Mouse (Mus musculus) forebrain, postnatal 0 days (tissue): ENCODE measurements at regions not wholly inside any gene's neighbourhood (a gene's known extent, or its start where the extent isn't known, plus 50 kb on each side); places are given as distances from the start of the nearest gene placed in this dataset.

ENCODE experiments used
- ATAC-seq: fragments of 200-750 bp; cut with Nextera tagmentation; 2 replicates; pipeline ENCODE4 v1.8.0; 2017; ENCODE audit warnings: mild to moderate bottlenecking, moderate library complexity
- DNase-seq: peaks from one replicate; pipeline ENCODE4 v3.0.0-alpha.2; 2015
- H3K27ac ChIP-seq: fragments of 300-500 bp; sonication (generic); 2 replicates; pipeline ENCODE4 v1.5.1; 2014; ENCODE audit warnings: low read depth, mild to moderate bottlenecking, antibody characterized with exemption, low read length, moderate library complexity, mixed read lengths
- H3K27me3 ChIP-seq: fragments of 300-500 bp; sonication (generic); 2 replicates; pipeline ENCODE4 v1.6.1; 2014; ENCODE audit warnings: mild to moderate bottlenecking, low read length, mixed read lengths; ENCODE audit not compliant: insufficient read depth
- H3K36me3 ChIP-seq: fragments of 300-500 bp; sonication (generic); 2 replicates; pipeline ENCODE4 v1.6.1; 2014; ENCODE audit warnings: mild to moderate bottlenecking, moderate library complexity; ENCODE audit not compliant: insufficient read depth
- H3K4me1 ChIP-seq: fragments of 300-500 bp; sonication (generic); 2 replicates; pipeline ENCODE4 v1.6.1; 2014; ENCODE audit warnings: antibody characterized with exemption; ENCODE audit not compliant: insufficient read depth
- H3K4me2 ChIP-seq: fragments of 300-500 bp; sonication (generic); 2 replicates; pipeline ENCODE4 v1.6.1; 2014; ENCODE audit warnings: low read depth, mild to moderate bottlenecking, moderate library complexity
- H3K4me3 ChIP-seq: fragments of 300-500 bp; sonication (generic); 2 replicates; pipeline ENCODE4 v1.5.1; 2014; ENCODE audit warnings: low read depth, low read length, mixed read lengths
- H3K9ac ChIP-seq: fragments of 300-500 bp; sonication (generic); 2 replicates; pipeline ENCODE4 v1.6.1; 2014; ENCODE audit warnings: mild to moderate bottlenecking
- H3K9me3 ChIP-seq: fragments of 300-500 bp; sonication (generic); 2 replicates; pipeline ENCODE4 v1.6.1; 2016; ENCODE audit warnings: low read length
- CTCF ChIP-seq: sonication (generic); IDR thresholded peaks from 2 replicates; pipeline ENCODE4 v1.5.1; 2016; ENCODE audit warnings: antibody characterized with exemption, control low read depth, low read depth
- WGBS: fragments of 180-500 bp; shearing (Covaris S2); extraction: QIAGEN DNeasy Blood & Tissue Kit; methylation state at CpG from one replicate; pipeline ENCODE4 v1.1.7; 2014; 5-methylcytosine and 5-hydroxymethylcytosine counted together

GRCm38 (mm10) chr5:106557733-106558132 lies 51.2 kb upstream of the Gm17304 start:
- no peak for DNase-seq
- Histone ChIP-seq H3K4me2 (no peak overlapping the region), H3K9me3 (no peaks in the 10 kb centered on the region), H3K27me3 (peaks cover 52% of the 10 kb centered on the region), H3K27ac (no peak overlapping the region), H3K36me3 (no peaks in the 10 kb centered on the region), H3K4me3 (no peak overlapping the region), H3K4me1 (peaks cover 5% of the 10 kb centered on the region), H3K9ac (no peak overlapping the region)
- 23% methylated on average over 11 of the region's 11 CpGs for WGBS
- TF ChIP-seq CTCF: no peak
- peak; percentile 38; the same call in 1 of the 2 replicates for ATAC-seq

- ATAC-seq: no peak
- 83% methylated on average over 6 of the region's 6 CpGs for WGBS
Observed at GRCm38 (mm10) chr5:106539286-106539685, 69.6 kb upstream of the Gm17304 start.

GRCm38 (mm10) chr5:106537153-106537552 lies 71.7 kb upstream of the Gm17304 start:
- Histone ChIP-seq H3K4me1 (no peaks in the 10 kb centered on the region), H3K27me3 (no peaks in the 10 kb centered on the region), H3K4me3 (no peak overlapping the region), H3K27ac (no peak overlapping the region), H3K9me3 (no peaks in the 10 kb centered on the region), H3K9ac (no peak overlapping the region), H3K4me2 (no peak overlapping the region), H3K36me3 (no peaks in the 10 kb centered on the region)
- no peak for DNase-seq
- ATAC-seq: no peak
- 28% methylated on average over 6 of the region's 6 CpGs for WGBS
- TF ChIP-seq CTCF: no peak

More at GRCm38 (mm10) chr5:106539286-106539685, 69.6 kb upstream of the Gm17304 start:
- no peak for DNase-seq
- H3K9me3 ChIP-seq: no peaks in the 10 kb centered on the region
- no peaks in the 10 kb centered on the region for H3K4me1 ChIP-seq
- H3K9ac ChIP-seq: no peak overlapping the region
- H3K27me3 ChIP-seq: peaks cover 5% of the 10 kb centered on the region; the same call in 1 of the 2 replicates
- no peaks in the 10 kb centered on the region for H3K36me3 ChIP-seq
- no peak overlapping the region for H3K4me3 ChIP-seq
- no peak overlapping the region for H3K27ac ChIP-seq
- no peak for TF ChIP-seq CTCF
- no peak overlapping the region for H3K4me2 ChIP-seq

GRCm38 (mm10) chr5:106536068-106536467 lies 72.8 kb upstream of the Gm17304 start:
- no peak overlapping the region for H3K27ac ChIP-seq
- DNase-seq: no peak
- H3K27me3 ChIP-seq: no peaks in the 10 kb centered on the region
- no peak overlapping the region for H3K9ac ChIP-seq
- H3K4me3 ChIP-seq: no peak overlapping the region
- H3K4me1 ChIP-seq: no peaks in the 10 kb centered on the region
- H3K9me3 ChIP-seq: no peaks in the 10 kb centered on the region
- no peak for ATAC-seq
- WGBS: 68% methylated on average over 5 of the region's 5 CpGs
- no peaks in the 10 kb centered on the region for H3K36me3 ChIP-seq
- no peak for TF ChIP-seq CTCF
- H3K4me2 ChIP-seq: no peak overlapping the region

GRCm38 (mm10) chr5:106528811-106529210 lies 70.8 kb upstream of the Barhl2 start:
- DNase-seq (no peak), ATAC-seq (no peak)
- H3K27me3 ChIP-seq: no peaks in the 10 kb centered on the region
- H3K4me3 ChIP-seq: no peak overlapping the region
- no peak overlapping the region for H3K9ac ChIP-seq
- WGBS: 73% methylated on average over 8 of the region's 8 CpGs
- H3K27ac ChIP-seq: no peak overlapping the region
- no peak for TF ChIP-seq CTCF
- no peaks in the 10 kb centered on the region for H3K4me1 ChIP-seq
- H3K4me2 ChIP-seq: no peak overlapping the region
- H3K36me3 ChIP-seq: no peaks in the 10 kb centered on the region
- H3K9me3 ChIP-seq: no peaks in the 10 kb centered on the region

DNA sequence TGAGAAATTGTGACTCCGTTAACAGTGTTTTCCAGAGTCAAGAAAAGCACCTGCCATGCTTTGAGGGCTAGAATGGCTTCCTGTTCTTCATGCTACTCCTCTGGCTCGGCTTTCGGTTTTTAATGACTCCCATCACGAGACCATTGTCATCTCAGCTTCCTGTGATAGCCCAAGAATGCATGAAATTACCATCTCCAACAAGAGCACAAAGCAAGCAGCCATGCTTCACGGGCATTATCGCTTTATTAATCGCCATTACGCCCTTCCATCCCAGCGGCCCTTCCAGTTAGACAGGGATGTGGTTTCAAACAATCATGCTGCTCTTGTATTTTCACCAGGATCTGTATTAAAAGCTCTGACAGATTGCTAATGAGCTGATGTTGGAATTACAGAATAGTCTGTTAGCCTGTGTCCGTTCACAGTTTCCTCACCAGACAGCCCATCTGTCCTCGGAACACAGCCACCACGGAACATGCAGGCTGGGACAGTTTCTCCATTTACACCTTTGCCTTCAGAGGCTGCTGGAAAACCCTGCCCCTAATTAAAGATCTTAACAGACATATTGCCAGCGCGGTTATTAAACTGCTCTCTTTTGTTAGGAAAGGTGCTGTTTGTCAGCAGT lies 69.5 kb upstream of the Barhl2 start:
- no peak for ATAC-seq
- H3K9ac ChIP-seq: no peak overlapping the region

GRCm38 (mm10) chr5:106512423-106513089 lies 54.6 kb upstream of the Barhl2 start:
- peak; percentile 73 for ATAC-seq
- WGBS: 38% methylated on average over 7 of the region's 7 CpGs
- H3K4me3 ChIP-seq: no peak overlapping the region
- no peaks in the 10 kb centered on the region for H3K36me3 ChIP-seq
- peak; percentile 61 for DNase-seq
- no peak overlapping the region for H3K4me2 ChIP-seq
- no peak overlapping the region for H3K9ac ChIP-seq
- no peaks in the 10 kb centered on the region for H3K9me3 ChIP-seq
- TF ChIP-seq CTCF: 0 out of 2 replicates have a peak, but pooled peaks have one; percentile 6
- H3K27ac ChIP-seq: no peak overlapping the region
- no peaks in the 10 kb centered on the region for H3K27me3 ChIP-seq
- no peaks in the 10 kb centered on the region for H3K4me1 ChIP-seq

More for the DNA sequence above, 69.5 kb upstream of the Barhl2 start:
- no peaks in the 10 kb centered on the region for H3K27me3 ChIP-seq
- no peaks in the 10 kb centered on the region for H3K9me3 ChIP-seq
- 31% methylated on average over 14 of the region's 14 CpGs for WGBS
- no peak overlapping the region for H3K4me3 ChIP-seq
- no peak for TF ChIP-seq CTCF
- H3K36me3 ChIP-seq: no peaks in the 10 kb centered on the region
- H3K4me2 ChIP-seq: no peak overlapping the region
- no peaks in the 10 kb centered on the region for H3K4me1 ChIP-seq
- DNase-seq: peak; percentile 24
- H3K27ac ChIP-seq: no peak overlapping the region
